Mouse (Mus musculus) brain, adult 2 months (tissue): Measurements from ENCODE around the gene Zscan18.
"Not testable (repeated sequence)": the region's sequence is repeated elsewhere in the genome, so short reads cannot be mapped to it uniquely, and the experiment has no call there.

ENCODE experiments used
- DNase-seq: peaks from one replicate; pipeline ENCODE4 v3.0.0; 2011; ENCODE audit warnings: low read depth, low spot score

The Zscan18 gene

DNA sequence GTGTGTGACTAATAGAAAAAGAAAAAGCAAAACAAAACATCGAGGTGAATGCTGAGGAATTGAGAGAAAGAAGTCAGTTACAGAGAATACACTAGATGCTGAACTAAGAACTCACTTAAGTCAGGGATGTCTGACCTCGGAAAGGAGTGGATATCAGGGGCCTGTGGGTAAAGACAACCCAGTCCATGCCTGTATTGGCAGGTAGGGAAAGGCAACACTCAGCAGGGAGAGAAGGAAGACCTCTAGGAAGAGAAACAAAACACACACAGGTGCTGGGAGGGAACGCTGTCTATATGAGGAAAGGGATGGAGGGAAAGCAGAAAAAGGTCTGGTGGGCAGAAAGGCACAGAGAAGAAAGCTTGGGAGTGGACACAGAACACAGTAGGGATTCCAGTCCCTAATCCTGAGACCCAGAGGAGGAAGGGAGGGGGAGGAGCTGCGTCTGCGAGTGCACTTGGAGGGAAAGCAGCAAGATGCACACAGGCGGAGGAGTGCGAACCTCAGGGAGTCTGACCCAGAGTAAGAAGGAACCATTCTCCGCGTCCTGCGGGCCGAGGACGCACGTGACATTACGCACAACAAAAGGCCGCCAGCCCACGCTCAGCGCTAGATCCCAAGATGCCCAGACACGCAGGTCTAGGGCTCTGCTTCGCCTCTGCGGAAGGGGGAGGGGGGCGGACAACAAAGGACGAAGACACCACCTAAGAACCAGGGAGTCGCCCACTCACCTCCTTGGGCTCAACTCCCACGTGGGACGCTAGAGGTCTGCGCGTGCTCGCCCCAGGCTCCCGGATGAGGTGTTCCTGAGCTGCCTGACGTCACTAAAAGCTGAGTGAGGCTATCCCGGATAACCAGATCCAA lies at the start of gene Zscan18:
Zscan18 (minus strand) TSS at position 770 of the 861 bp plus-strand sequence.
- DNase-seq, result peak; percentile 97

GRCm38 (mm10) chr7:12835779-12836178 lies 32.3 kb upstream of the Zscan18 start:
- no peak for DNase-seq

GRCm38 (mm10) chr7:12835193-12835671 lies 31.8 kb upstream of the Zscan18 start:
- DNase-seq, result peak; percentile 6

- DNase-seq, result peak; percentile 95
Measured at GRCm38 (mm10) chr7:12834162-12835120, 31.0 kb upstream of the Zscan18 start, which contains the start of gene Zfp110. TSS of gene Zfp110 (plus strand) at chr7:12834761.

GRCm38 (mm10) chr7:12818521-12819295 lies 15.3 kb upstream of the Zscan18 start, which contains the start of gene Zfp329:
TSS of gene Zfp329 (minus strand) at chr7:12818858.
- peak; percentile 96 for DNase-seq

DNA sequence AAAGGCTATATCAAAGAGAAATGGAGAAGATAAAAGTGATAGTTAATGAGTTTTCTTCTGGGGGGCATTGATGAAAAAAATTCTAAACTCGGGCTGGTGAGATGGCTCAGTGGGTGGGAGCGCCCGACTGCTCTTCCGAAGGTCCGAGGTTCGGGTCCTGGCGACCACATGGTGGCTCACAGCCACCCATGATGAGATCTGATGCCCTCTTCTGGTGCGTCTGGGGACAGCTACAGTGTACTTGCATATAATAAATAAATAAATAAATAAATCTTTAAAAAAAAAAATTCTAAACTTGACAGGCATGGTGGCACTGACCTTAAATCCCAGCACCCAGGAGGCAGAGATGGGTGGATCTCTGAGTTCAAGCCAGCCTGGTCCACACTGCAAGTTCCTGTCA lies 12.1 kb upstream of the Zscan18 start:
- peak; percentile 8 for DNase-seq

DNA sequence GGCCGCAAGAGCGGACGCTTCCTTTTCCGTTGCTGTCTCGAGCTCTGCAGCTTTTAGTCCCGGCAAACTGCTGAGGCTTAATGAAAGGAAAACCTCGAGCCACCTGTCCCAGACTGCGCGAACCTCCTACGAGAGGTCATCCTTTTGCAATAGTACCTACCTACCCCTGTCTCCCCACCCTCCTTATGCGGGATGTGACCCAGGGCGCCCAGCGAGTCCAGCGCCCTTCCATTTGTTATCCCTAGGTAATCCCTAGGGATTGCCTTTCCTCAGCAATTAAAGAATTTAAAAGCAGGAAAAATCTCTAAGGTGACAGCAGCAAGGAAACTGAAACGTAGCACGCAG lies 264 bp upstream of the Zscan18 start:
- DNase-seq, result no peak

DNA sequence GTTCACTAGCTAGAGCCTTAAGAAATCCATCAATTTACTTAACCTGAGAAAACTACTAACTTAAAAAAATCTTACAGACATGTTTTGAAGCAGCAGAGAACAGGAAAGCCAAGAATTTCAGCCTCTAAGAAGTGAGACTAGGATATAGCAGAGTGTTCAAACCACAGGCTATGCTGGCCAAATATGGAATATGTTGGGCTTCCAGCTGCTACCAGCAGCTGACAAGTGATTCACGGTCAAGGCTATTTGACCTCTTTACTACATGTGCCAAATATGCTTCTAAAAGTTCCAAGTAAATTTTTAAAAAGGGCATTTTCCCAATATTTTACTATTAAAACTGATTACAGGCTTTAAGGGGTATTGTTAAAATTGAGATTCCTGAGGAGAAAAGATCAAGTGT lies 3.9 kb downstream of the Zscan18 start:
- no peak for DNase-seq

DNA sequence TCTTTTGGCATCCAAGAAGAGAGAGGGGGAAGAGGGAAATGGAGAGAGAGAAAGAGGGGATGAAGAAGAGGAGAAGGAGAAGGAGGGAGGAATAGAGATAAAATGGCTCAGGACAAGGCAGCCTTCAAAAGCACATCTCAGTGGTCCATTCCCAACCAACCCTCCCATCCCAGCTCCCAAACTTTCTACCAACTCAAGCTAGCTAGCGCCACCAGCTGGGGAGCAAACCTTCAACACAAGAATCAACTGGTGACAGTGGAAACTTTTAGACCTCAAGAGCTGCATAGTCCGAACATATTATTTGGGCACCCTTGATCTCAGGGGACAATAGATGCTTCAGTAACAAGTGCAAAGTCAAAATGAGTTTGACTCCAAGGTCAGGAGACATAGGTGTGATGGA lies 5.5 kb downstream of the Zscan18 start:
- DNase-seq, result no peak

DNA sequence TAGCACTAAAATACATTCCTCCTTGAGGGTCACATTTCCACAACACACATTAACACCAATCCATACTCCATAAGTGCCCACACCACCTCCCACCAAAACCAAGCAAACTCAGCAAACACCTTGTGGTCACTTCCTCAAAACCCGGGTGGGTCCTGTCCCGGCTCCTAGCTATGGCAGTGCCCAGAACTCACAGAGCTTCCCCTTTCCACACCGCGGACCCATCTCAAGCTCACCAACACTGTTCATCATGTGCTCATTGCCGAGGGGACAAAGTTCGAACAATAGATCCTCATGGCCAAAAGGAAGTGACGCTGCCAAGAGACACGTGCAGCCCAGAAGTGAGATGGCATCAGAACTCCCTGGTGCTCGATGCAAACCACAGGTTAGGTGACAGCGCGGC lies 10.8 kb downstream of the Zscan18 start:
- DNase-seq, result not testable (repeated sequence)

- DNase-seq, result peak; percentile 18
Measured at GRCm38 (mm10) chr7:12788025-12788424, 15.4 kb downstream of the Zscan18 start.

DNA sequence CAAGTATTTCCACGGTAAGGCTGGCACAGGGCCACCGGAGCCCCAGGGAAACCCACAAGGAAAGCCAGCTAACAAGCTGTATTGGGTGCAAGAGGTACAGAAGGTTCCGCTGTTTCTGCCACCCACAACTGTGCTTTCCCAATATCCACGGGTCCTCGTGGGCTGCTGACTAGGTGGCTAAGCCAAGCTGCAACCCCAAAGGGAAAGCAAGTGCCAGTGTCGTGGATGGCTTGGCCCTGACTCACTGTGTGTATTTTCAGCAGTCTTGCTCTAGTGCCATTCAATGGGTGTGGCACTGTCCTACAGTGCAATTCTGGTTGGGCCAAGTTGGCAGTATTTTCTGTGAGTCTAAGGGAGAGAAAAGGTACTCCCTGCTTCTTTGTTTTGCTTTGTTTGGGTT lies 16.1 kb downstream of the Zscan18 start:
- peak; percentile 19 for DNase-seq

GRCm38 (mm10) chr7:12780151-12780830 lies 23.1 kb downstream of the Zscan18 start:
- peak; percentile 93 for DNase-seq

GRCm38 (mm10) chr7:12779782-12780150 lies 23.7 kb downstream of the Zscan18 start:
- DNase-seq, result no peak

GRCm38 (mm10) chr7:12779141-12779540 lies 24.3 kb downstream of the Zscan18 start:
- DNase-seq, result peak; percentile 76

GRCm38 (mm10) chr7:12774606-12775005 lies 28.8 kb downstream of the Zscan18 start:
- peak; percentile 99 for DNase-seq

DNA sequence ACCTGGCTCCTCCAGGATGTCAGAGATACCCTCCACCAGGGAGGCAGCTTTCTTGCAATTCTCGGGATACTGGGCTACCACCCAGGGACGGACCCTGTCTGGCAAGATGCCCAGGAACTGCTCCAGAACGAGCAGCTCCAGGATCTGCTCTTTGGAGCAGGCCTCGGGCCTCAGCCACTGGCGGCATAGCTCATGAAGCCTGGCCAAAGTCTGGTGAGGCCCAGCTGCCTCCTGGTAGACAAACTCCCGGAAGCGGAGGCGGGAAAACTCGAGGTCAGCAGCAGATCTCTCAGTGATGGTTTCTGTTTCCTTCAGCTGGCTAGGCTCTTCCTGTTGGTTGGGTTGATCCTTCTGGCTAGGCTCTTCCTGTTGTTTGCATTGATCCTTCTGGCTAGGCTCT lies 29.3 kb downstream of the Zscan18 start:
- peak; percentile 82 for DNase-seq

DNA sequence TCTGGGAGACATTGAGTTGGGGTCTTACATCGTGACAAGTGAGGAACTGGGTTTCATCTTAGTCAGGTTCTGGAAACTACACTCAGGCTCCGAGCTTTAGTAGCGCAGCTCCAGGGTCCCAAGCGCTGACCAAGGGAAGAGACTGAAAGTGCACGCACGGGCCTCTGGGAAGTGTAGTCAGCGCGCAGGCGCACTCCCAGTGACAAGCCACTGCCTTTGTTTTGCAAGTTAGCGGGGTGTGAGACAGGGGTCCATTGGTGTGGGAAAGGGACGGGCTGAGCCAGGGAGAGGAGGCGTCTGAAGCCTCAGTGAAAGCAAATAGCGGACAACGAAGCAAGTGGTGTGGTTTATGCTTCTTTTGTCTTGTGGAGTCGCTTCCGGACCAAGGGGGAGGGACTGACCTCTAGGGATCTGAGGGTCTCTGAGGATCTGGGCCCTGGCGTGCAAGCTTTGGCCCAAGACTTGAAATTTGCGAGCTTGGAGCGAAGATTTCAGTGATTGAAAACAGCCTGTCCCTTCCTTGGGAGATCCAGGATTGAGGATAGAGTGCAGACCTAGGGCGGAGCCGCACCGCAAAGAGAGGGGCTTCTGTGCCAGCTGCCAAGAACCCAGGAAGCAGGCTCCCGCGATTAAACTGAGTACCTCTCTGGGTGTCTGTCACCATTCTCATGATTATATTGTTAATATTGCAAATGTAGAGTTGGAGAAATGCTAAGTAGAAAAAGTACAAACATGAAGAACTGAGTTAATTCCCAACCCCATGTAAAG lies 53.8 kb downstream of the Zscan18 start:
- peak; percentile 11 for DNase-seq

GRCm38 (mm10) chr7:12734904-12735303 lies 68.5 kb downstream of the Zscan18 start, which contains the start of gene Vmn2r56:
TSS of gene Vmn2r56 (minus strand) at chr7:12735004.
- DNase-seq, result no peak
